Mouse (Mus musculus): Measurements from ENCODE around the gene Ccdc9.
"Not testable (repeated sequence)": the region's sequence is repeated elsewhere in the genome, so short reads cannot be mapped to it uniquely, and the experiment has no call there.

The Ccdc9 gene

GRCm38 (mm10) chr7:16307141-16307540 is 20.5 kb upstream of the Ccdc9 start:
- DNase-seq: not testable (repeated sequence)

- DNase-seq: peak; percentile 98 to 99
These were observed 12.9 kb upstream of the Ccdc9 start for GRCm38 (mm10) chr7:16299419-16300035.

GRCm38 (mm10) chr7:16298927-16299326 is 12.3 kb upstream of the Ccdc9 start:
- no peak for DNase-seq

GRCm38 (mm10) chr7:16297616-16298015 is 11.0 kb upstream of the Ccdc9 start:
- peak in 1 of 2 experiments; percentile 38 for DNase-seq

- DNase-seq: peak; percentile 97 to 99
These were observed 10.3 kb upstream of the Ccdc9 start for GRCm38 (mm10) chr7:16296766-16297390.

- peak in 1 of 2 experiments; percentile 14 for DNase-seq
These were observed 9.6 kb upstream of the Ccdc9 start for GRCm38 (mm10) chr7:16296146-16296545.

GRCm38 (mm10) chr7:16295321-16295900 is 8.8 kb upstream of the Ccdc9 start:
- DNase-seq: peak; percentile 85 to 87

GRCm38 (mm10) chr7:16294837-16295236 is 8.2 kb upstream of the Ccdc9 start:
- DNase-seq: peak; percentile 96 to 98

- peak; percentile 62 to 67 for DNase-seq
These were observed 7.8 kb upstream of the Ccdc9 start for GRCm38 (mm10) chr7:16294346-16294745.

- DNase-seq: no peak
These were observed 1.2 kb upstream of the Ccdc9 start for GRCm38 (mm10) chr7:16287791-16288190.

GRCm38 (mm10) chr7:16287016-16287415 is 421 bp upstream of the Ccdc9 start:
- no peak for DNase-seq

- peak; percentile 66 to 70 for DNase-seq
These were observed 1.1 kb downstream of the Ccdc9 start for GRCm38 (mm10) chr7:16285450-16286025.

GRCm38 (mm10) chr7:16284904-16285303 is 1.7 kb downstream of the Ccdc9 start:
- no peak for DNase-seq

GRCm38 (mm10) chr7:16284001-16284400 is 2.6 kb downstream of the Ccdc9 start:
- no peak for DNase-seq

GRCm38 (mm10) chr7:16282334-16282733 is 4.3 kb downstream of the Ccdc9 start:
- no peak for DNase-seq

GRCm38 (mm10) chr7:16280721-16281120 is 5.9 kb downstream of the Ccdc9 start:
- no peak for DNase-seq

- peak in 1 of 2 experiments; percentile 24 for DNase-seq
These were observed 11.4 kb downstream of the Ccdc9 start for GRCm38 (mm10) chr7:16274922-16275890.

- peak in 1 of 2 experiments; percentile 83 for DNase-seq
These were observed 12.8 kb downstream of the Ccdc9 start for GRCm38 (mm10) chr7:16273766-16274140.

- DNase-seq: peak; percentile 94 to 96
These were observed 13.4 kb downstream of the Ccdc9 start, which contains the start of gene Inafm1 for GRCm38 (mm10) chr7:16273081-16273765. Gene Inafm1 (minus strand): TSS chr7:16273617.

GRCm38 (mm10) chr7:16272681-16273080 is 13.9 kb downstream of the Ccdc9 start:
- peak; percentile 83 for DNase-seq

GRCm38 (mm10) chr7:16271139-16271538 is 15.5 kb downstream of the Ccdc9 start:
- DNase-seq: no peak

GRCm38 (mm10) chr7:16266593-16266992 is 20.0 kb downstream of the Ccdc9 start:
- not testable (repeated sequence) for DNase-seq
